Mouse (Mus musculus): Measurements from ENCODE around the gene Gm17349.

GRCm38 (mm10) chr15:99733186-99733585, 27.9 kb upstream of the Gm17349 start:
- TF ChIP-seq CHD2 (IDR thresholded peaks at IDR 0.05; ENCODE audit: low read depth, low read length) (no peak), ZNF384 (IDR thresholded peaks at IDR 0.05; ENCODE audit: low read depth, low read length) (no peak), MAFK (IDR thresholded peaks at IDR 0.05; ENCODE audit: insufficient read depth, low read depth, low read length) (no peak), ZC3H11A (IDR thresholded peaks at IDR 0.05; ENCODE audit: borderline replicate concordance, low read depth, low read length) (no peak), HCFC1 (IDR thresholded peaks at IDR 0.05; ENCODE audit: borderline replicate concordance, insufficient read depth, low read length) (no peak)
